ENCODE assay signal across 8 mouse cellular contexts in genomic region chr19:29501507-29501906, GRCm38 (mm10). TPM values are rescaled to one million over a fixed set of nuclear protein-coding genes. Genes with fewer than 3 reads are reported as not detected.
DNase-seq lines count a peak whose midpoint lies in the region; ATAC-seq and TF ChIP-seq lines count a peak whose summit lies in the region.

No protein-coding gene starts in this region.

- peak; percentile 87 for TF ChIP-seq CTCF in C2C12 (IDR thresholded peaks at IDR 0.05; ENCODE audit: control insufficient read depth, insufficient read depth, insufficient read length)

- H3K27ac ChIP-seq in heart, embryonic 14.5 days (replicated peaks in 1 of 2; ENCODE audit: control insufficient read depth in 1 of 2, insufficient read depth in 1 of 2, low read depth in 2 of 2, low read length in 2 of 2), result peak overlapping the region in 1 of 2 experiments; percentile 18; a peak in 2 of 4 replicates
- no peak overlapping the region for H3K27ac ChIP-seq in liver, embryonic 13.5 days
- H3K27ac ChIP-seq in stomach, embryonic 14.5 days (ENCODE audit: low read length), result no peak overlapping the region

- WGBS in heart, embryonic 14.5 days, result 6% methylated on average over 6 of the region's 6 CpGs
- WGBS in liver, embryonic 13.5 days (ENCODE audit: insufficient replicate concordance), result 6% methylated on average over 6 of the region's 6 CpGs
- WGBS in stomach, embryonic 14.5 days, result 12% methylated on average over 6 of the region's 6 CpGs

- H3K9me3 ChIP-seq in heart, embryonic 14.5 days (ENCODE audit: control insufficient read depth, low read length), result no peaks in the 10 kb centered on the region
- H3K9me3 ChIP-seq in liver, embryonic 13.5 days (replicated peaks), result no peaks in the 10 kb centered on the region
- no peaks in the 10 kb centered on the region for H3K9me3 ChIP-seq in stomach, embryonic 14.5 days (ENCODE audit: control insufficient read depth, low read depth, low read length)

- H3K36me3 ChIP-seq in C2C12 (ENCODE audit: control insufficient read depth, insufficient read depth), result no peaks in the 10 kb centered on the region
- H3K36me3 ChIP-seq in heart, embryonic 14.5 days (ENCODE audit: control insufficient read depth, insufficient read depth, low read length), result no peaks in the 10 kb centered on the region
- no peaks in the 10 kb centered on the region for H3K36me3 ChIP-seq in liver, embryonic 13.5 days
- H3K36me3 ChIP-seq in stomach, embryonic 14.5 days (ENCODE audit: control insufficient read depth, insufficient read depth, low read length), result no peaks in the 10 kb centered on the region

- no peaks in the 10 kb centered on the region for H3K79me3 ChIP-seq in C2C12 (ENCODE audit: low read depth)

- DNase-seq in brain, adult 2 months (ENCODE audit: low read depth, low spot score), result peak; percentile 89
- DNase-seq in kidney, postnatal 10 days, result peak; percentile 91
- peak; percentile 68 for DNase-seq in liver, embryonic 13.5 days
- DNase-seq in natural killer cell, adult 2 months (ENCODE audit: low spot score in 2 of 2), result peak; percentile 66 to 81

- ATAC-seq in erythroblast, adult 5-6 weeks (replicated peaks; ENCODE audit: low FRiP score, poor library complexity, severe bottlenecking), result peak; percentile 91
- no peak for ATAC-seq in heart, embryonic 14.5 days (ENCODE audit: insufficient number of reproducible peaks, insufficient read depth, low FRiP score, low read depth)
- peak; percentile 55; the same call in 1 of the 2 replicates for ATAC-seq in liver, embryonic 13.5 days (ENCODE audit: low read depth)
- no peak for ATAC-seq in stomach, embryonic 14.5 days (ENCODE audit: insufficient number of reproducible peaks, insufficient read depth, low FRiP score, low read depth)

- H3K4me3 ChIP-seq in C2C12 (ENCODE audit: insufficient read depth, poor library complexity, severe bottlenecking), result no peak overlapping the region
- peak overlapping the region; percentile 27 to 29 for H3K4me3 ChIP-seq in heart, embryonic 14.5 days (ENCODE audit: control insufficient read depth in 1 of 2, insufficient read depth in 1 of 2, low read depth in 1 of 2, low read length in 2 of 2)
- H3K4me3 ChIP-seq in liver, embryonic 13.5 days (replicated peaks), result peak overlapping the region; percentile 54
- H3K4me3 ChIP-seq in stomach, embryonic 14.5 days (ENCODE audit: low read depth, low read length), result no peak overlapping the region

- 0 out of 2 replicates have a peak overlapping the region, but pooled peaks have one; percentile 31 for H3K9ac ChIP-seq in heart, embryonic 14.5 days (ENCODE audit: low read length)
- H3K9ac ChIP-seq in liver, embryonic 13.5 days, result peak overlapping the region; percentile 61
- H3K9ac ChIP-seq in stomach, embryonic 14.5 days (replicated peaks; ENCODE audit: low read depth, low read length), result no peak overlapping the region

- H3K79me2 ChIP-seq in C2C12 (ENCODE audit: control insufficient read depth, insufficient read depth), result no peaks in the 10 kb centered on the region

- no peaks in the 10 kb centered on the region; a peak in 2 of 4 replicates for H3K4me1 ChIP-seq in heart, embryonic 14.5 days (ENCODE audit: control insufficient read depth in 2 of 2, insufficient read depth in 2 of 2, low read length in 2 of 2)
- peaks cover 47% of the 10 kb centered on the region for H3K4me1 ChIP-seq in liver, embryonic 13.5 days (replicated peaks)
- no peaks in the 10 kb centered on the region for H3K4me1 ChIP-seq in stomach, embryonic 14.5 days (ENCODE audit: control insufficient read depth, insufficient read depth, low read length)

- no peak overlapping the region for H3ac ChIP-seq in C2C12 (ENCODE audit: control insufficient read depth, insufficient read length, low read depth)

- H3K27me3 ChIP-seq in C2C12 (ENCODE audit: control insufficient read depth, insufficient read depth, insufficient read length), result peaks cover 14% of the 10 kb centered on the region
- H3K27me3 ChIP-seq in heart, embryonic 14.5 days (ENCODE audit: control insufficient read depth, insufficient read depth, low read length), result no peaks in the 10 kb centered on the region
- H3K27me3 ChIP-seq in liver, embryonic 13.5 days, result no peaks in the 10 kb centered on the region
- no peaks in the 10 kb centered on the region for H3K27me3 ChIP-seq in stomach, embryonic 14.5 days (ENCODE audit: control insufficient read depth, insufficient read depth, low read length)

- peak overlapping the region; percentile 60 for H3K4me2 ChIP-seq in heart, embryonic 14.5 days (ENCODE audit: low read length)
- peak overlapping the region; percentile 68 for H3K4me2 ChIP-seq in liver, embryonic 13.5 days
- H3K4me2 ChIP-seq in stomach, embryonic 14.5 days (replicated peaks; ENCODE audit: low read depth, low read length), result peak overlapping the region; percentile 27

TF ChIP-seq in C2C12, 6 proteins besides CTCF, POLR2A, EP300 and RAD21:
- no peak for TF ChIP-seq CEBPB (IDR thresholded peaks at IDR 0.05; ENCODE audit: low read depth)
- TF ChIP-seq MYOD1 (IDR thresholded peaks at IDR 0.05; ENCODE audit: control insufficient read depth, insufficient read length, low read depth), result no peak
- TF ChIP-seq USF1 (IDR thresholded peaks at IDR 0.05; ENCODE audit: low read depth), result no peak
- TF ChIP-seq MAX (IDR thresholded peaks at IDR 0.05), result no peak
- TF ChIP-seq FOSL1 (IDR thresholded peaks at IDR 0.05; ENCODE audit: insufficient read depth, low read length, poor library complexity, severe bottlenecking), result no peak
- TF ChIP-seq MYOG (IDR thresholded peaks at IDR 0.05; ENCODE audit: control insufficient read depth, extremely low read depth, insufficient read length), result no peak

RNA-seq across cellular contexts. Expression of gene Ric1, which starts 20.6 kb away (rescaled TPM):
- 4.3 TPM for polyA plus RNA-seq in C2C12 (2012; fragmentation: generic; extraction: Trizol)
- total RNA-seq in erythroblast, adult 5-6 weeks (2015; ENCODE audit: low replicate concordance), result 1.7 and 6.1 TPM in 2 replicates
- total RNA-seq in erythroblast, adult 5-6 weeks (2017; ENCODE audit: low replicate concordance), result 4.6 and 4.7 TPM in 2 replicates
- 8.3 and 9.7 TPM in 2 replicates for polyA plus RNA-seq in heart, embryonic 14.5 days (2014; fragmentation: Nextera tagmentation; extraction: Ambion mirVana)
- polyA plus RNA-seq in liver, embryonic 13.5 days (2015; fragmentation: Nextera tagmentation; extraction: Ambion mirVana), result 3.4 and 3.6 TPM in 2 replicates
- polyA plus RNA-seq in stomach, embryonic 14.5 days (2014; fragmentation: Nextera tagmentation; extraction: Ambion mirVana), result 20.8 and 21.7 TPM in 2 replicates

Comparison
In these comparisons a context has a peak if more than half of its experiments do, and no peak if none do; other contexts are left out.
1. H3K4me3 ChIP-seq: peak in heart, embryonic 14.5 days (2 of 2) and liver, embryonic 13.5 days (single experiment); none in C2C12 (single experiment) and stomach, embryonic 14.5 days (single experiment).
2. ATAC-seq: peak in erythroblast, adult 5-6 weeks (single experiment) and liver, embryonic 13.5 days (single experiment); none in heart, embryonic 14.5 days (single experiment) and stomach, embryonic 14.5 days (single experiment).
3. Peak in every context shown above with its lines, with median percentiles within 50 percentile points of each other: DNase-seq and H3K4me2 ChIP-seq.